ENCODE assay signal across 24 mouse cellular contexts in the genomic region with DNA sequence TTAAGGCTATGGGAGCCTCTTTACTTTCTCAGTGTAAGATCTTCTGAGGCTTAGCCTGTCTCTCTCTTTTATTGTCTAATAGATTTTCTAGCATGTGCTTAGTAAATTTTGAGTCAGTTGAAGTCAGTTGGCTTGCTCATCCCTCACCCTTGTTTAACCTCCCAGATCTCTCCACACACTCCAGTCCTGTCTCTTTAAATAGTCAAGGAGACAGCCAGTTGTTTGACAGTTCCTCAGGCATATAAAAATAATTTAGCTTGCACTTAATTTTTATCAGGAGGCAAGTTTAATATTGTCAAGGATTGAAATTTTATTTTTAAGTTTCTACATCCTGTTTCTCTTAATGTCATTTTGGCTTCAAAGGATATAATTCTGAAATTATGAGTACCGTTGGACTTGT.
"Had no signal": no experiment of that assay in that cellular context is flagged by ENCODE, and none has a peak within 500 bp of the region (broad histone marks: within the 10 kb centered on the region; RNA-seq: fewer than 3 reads in every experiment).

No protein-coding gene starts in this region.

- DNase-seq: kidney, adult 8-10 months; kidney, postnatal 36 days; liver, postnatal 0 days; retina, postnatal 1 day; right cerebral cortex, postnatal 25 days; spleen, adult 18-20 months; thymus, adult 2 months; thymus, postnatal 14 days; thymus, postnatal 4 days had no signal

- H3K9ac ChIP-seq: hindbrain, embryonic 13.5 days; kidney, embryonic 15.5 days; limb, embryonic 12.5 days; limb, embryonic 15.5 days; liver, embryonic 14.5 days; liver, postnatal 0 days; midbrain, embryonic 13.5 days; neural tube, embryonic 13.5 days; stomach, embryonic 15.5 days had no signal

- H3K4me3 ChIP-seq: hindbrain, embryonic 13.5 days; kidney, embryonic 15.5 days; left cerebral cortex, adult 2 months; limb, embryonic 12.5 days; limb, embryonic 15.5 days; megakaryocyte, embryonic 14.5 days; midbrain, embryonic 10.5 days; midbrain, embryonic 13.5 days; myocyte; neural tube, embryonic 13.5 days; stomach, embryonic 15.5 days had no signal

- H3K36me3 ChIP-seq: hindbrain, embryonic 13.5 days; kidney, embryonic 15.5 days; limb, embryonic 12.5 days; limb, embryonic 15.5 days; midbrain, embryonic 10.5 days; midbrain, embryonic 13.5 days; neural tube, embryonic 13.5 days; stomach, embryonic 15.5 days had no signal

- H3K4me1 ChIP-seq: hindbrain, embryonic 13.5 days; limb, embryonic 12.5 days; limb, embryonic 15.5 days; megakaryocyte, embryonic 14.5 days; midbrain, embryonic 10.5 days; midbrain, embryonic 13.5 days; neural tube, embryonic 13.5 days had no signal

- H3K9me3 ChIP-seq: hindbrain, embryonic 13.5 days; kidney, embryonic 15.5 days; limb, embryonic 12.5 days; limb, embryonic 15.5 days; midbrain, embryonic 10.5 days; midbrain, embryonic 13.5 days; neural tube, embryonic 13.5 days; stomach, embryonic 15.5 days had no signal

- ATAC-seq: hindbrain, embryonic 16.5 days; liver, postnatal 0 days; midbrain, embryonic 13.5 days; midbrain, embryonic 16.5 days had no signal

- H3K27ac ChIP-seq: hindbrain, embryonic 13.5 days; kidney, embryonic 15.5 days; left cerebral cortex, adult 2 months; limb, embryonic 12.5 days; limb, embryonic 15.5 days; liver, embryonic 14.5 days; midbrain, embryonic 10.5 days; midbrain, embryonic 13.5 days; neural tube, embryonic 13.5 days had no signal

- H3K27me3 ChIP-seq: hindbrain, embryonic 13.5 days; limb, embryonic 15.5 days; megakaryocyte, embryonic 14.5 days; neural tube, embryonic 13.5 days; stomach, embryonic 15.5 days had no signal

- H3K4me2 ChIP-seq: hindbrain, embryonic 13.5 days; kidney, embryonic 15.5 days; limb, embryonic 12.5 days; limb, embryonic 15.5 days; liver, embryonic 11.5 days; midbrain, embryonic 13.5 days; neural tube, embryonic 13.5 days; stomach, embryonic 15.5 days had no signal
